Mouse (Mus musculus): ENCODE data around the gene Nmnat1.

DNA sequence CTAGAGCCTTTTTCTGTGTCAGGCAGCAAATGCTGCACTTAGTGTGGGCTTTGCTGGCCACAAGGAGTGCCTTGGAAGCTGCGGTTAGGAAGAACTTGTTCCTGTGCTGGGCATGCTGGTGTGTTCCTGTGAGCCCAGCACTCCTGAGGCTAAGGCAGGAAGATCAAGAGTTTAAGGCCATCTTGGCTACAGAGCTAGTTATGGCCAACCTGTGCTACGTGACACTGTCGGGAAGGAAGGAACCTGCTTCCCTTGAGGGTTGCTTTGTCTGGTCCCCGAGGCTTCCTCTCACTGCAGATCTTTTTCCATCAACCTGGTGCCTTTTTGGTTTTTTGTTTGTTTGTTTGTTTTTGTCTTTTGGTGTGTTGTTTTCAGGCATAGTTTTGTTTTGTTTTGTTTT lies 40.2 kb upstream of the Nmnat1 start:
- TF ChIP-seq CTCF (IDR thresholded peaks at IDR 0.05; ENCODE audit: insufficient read depth, low read length) (no peak), POLR2A (IDR thresholded peaks at IDR 0.05; ENCODE audit: borderline replicate concordance, extremely low read depth, low read depth, low read length) (no peak)
